Mouse (Mus musculus): Measurements from ENCODE around the gene Acsbg2.

Gene Acsbg2

DNA sequence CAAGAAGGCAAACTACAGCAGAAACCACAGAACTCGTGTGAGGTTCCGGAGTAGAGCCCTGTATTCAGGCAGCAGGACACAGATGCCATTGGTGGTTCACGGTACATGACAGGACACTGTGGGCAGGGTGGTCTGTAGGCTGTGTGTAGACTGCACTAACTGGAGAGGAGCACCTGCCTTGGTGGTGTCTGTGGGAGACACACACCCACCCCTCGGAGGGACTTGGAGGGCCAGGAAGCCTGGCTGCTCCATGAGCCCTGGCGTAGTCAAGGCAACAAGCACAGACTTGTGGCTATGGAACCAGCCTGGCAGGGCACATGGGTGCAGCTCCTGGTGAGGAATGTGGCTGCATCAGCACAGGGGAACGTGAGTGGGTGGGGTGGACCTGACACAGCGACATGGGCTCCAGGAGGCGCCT, 54.5 kb downstream of the Acsbg2 start:
- no peak for DNase-seq

DNA sequence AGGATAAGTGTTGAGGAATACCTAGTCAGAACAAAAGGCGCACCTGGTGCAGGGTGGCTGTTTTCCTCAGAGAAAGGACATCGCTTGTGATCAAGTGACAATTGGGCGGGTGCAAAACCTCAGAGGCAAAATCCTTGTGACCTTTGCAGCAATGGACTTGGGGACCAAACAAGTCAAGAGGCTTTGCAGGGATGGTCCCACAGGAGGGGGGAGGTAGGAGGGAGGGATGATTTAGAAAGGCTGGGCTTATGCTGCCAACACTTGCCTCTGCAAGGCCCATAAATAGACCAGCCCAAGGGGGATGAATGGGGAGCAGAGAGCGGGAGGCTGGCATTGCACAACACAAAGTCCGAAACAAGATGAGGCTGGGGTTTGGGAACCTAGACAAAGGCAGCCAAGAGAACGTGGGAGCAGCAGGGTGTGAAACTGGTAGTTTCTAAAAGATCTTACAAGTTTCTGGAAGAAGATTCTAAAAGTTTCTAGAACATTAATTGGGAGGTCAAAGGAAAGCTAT, 55.2 kb downstream of the Acsbg2 start:
- no peak for DNase-seq

- peak; percentile 51 for DNase-seq
Measured at GRCm38 (mm10) chr17:56818067-56818636, 56.1 kb downstream of the Acsbg2 start.

DNA sequence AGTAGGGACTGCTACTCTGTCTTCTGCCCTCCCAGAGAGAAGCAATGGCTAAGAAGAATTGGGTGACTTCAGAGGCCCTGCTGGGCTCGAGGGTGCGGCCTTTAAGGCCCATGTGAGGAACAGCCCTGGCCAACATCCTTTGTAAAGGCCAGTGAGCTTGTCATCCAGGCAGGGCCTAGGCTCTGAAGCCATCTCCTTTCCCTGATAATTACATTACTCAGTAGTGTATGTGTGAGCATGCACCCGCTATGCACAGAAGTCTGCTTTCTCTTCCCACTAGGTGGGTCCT, 59.2 kb downstream of the Acsbg2 start:
- DNase-seq, result no peak

DNA sequence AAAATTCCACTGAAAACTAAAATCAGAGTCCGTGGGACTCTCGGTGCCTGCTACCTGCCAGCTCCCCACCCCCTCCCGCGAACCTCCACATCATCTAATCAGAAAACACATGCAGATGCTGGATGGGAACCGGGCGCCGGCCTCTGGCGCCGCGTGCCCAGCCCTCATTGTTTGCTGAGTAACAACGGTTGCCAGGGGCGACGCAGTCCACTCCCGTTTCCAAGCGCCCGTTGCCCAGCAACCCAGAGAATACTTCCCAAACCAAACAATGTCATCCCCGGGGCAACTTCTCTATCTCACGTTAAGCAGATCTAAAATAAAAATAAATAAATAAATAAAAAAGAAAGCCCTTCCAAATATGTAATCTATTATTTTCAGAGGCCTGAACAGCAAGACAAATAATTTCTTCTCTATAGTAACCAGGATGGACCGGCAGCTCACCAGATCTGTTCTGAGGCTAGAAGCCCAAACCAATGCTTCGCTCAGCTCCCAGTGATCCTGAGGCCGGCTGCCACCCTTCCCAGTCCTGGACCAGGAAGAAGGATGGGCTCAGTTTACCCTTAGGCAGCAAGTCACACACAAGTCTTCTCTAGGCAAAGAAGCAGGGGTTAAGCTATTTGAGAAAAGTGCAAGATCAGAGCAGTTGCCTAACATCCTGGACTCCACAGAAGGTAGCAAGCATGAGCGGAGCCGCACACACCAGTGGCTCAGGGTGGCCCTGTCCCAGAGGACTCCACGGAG, 59.8 kb downstream of the Acsbg2 start:
- DNase-seq, result peak; percentile 84

GRCm38 (mm10) chr17:56810245-56810644, 64.0 kb downstream of the Acsbg2 start:
- peak; percentile 92 for DNase-seq

DNA sequence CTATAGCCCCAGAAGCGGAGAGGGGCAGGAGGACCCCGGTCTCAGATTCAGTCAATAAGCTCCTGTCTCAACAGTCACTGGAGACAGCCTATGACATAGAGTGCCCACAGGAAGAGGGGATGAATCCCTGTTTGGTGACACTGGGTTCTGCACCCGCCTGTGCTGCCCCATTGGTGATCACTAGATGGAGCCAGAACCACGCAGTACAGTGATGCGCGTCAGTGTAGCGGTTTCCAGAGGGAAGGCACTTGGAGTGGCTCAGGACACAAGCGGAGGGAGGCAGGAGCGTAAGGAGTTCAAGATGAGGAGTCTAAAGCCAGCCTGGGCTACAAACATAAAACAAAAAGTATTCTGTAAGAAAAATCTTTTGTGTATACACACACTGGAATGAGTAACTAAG, 65.7 kb downstream of the Acsbg2 start:
- peak; percentile 86 for DNase-seq

GRCm38 (mm10) chr17:56805784-56806183, 68.5 kb downstream of the Acsbg2 start:
- DNase-seq, result no peak

GRCm38 (mm10) chr17:56804952-56805351, 69.3 kb downstream of the Acsbg2 start:
- no peak for DNase-seq

DNA sequence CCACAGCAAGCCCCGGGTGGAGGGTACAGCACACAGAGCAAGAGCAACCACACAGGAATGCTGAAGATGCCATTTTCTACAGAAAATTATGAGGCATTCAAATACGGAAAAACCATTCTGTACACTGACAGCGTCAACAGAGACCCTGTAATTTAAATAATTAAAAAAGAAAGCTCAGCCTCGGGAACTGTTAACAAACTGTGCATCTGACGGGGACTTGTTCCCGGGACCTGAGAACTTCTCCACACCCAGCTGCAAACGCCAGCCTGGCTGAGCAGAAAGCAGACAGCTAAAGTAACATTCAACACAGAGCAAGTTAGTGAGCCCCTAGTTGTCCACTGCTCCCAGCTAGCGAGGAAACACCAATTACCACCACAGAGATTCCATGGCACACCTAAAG, 72.2 kb downstream of the Acsbg2 start:
- DNase-seq, result no peak

DNA sequence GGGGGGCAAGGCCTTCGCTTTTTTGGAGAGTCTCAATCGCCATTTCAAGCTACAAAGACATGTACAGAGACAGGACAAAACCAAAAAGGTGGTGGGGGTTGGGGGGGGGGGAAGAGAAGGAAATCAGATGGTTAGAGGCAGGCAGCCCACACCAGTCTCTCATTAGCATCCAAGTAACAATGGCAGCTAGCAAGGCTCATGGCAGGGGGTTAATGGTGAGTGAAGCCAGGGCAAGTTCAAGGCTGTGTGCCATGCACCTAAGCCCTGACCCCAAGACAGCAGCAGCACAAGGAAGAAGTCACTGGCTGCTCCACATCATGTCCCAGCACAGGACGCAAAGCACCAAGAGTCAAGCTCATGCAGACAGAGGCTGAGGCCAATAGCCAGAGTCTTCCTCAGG, 75.0 kb downstream of the Acsbg2 start:
- DNase-seq, result no peak

- no peak for DNase-seq
Measured at GRCm38 (mm10) chr17:56793614-56794319, 80.5 kb downstream of the Acsbg2 start.
